Mouse (Mus musculus) C2C12 (cell line): ENCODE measurements at regions not wholly inside any gene's neighbourhood (a gene's known extent, or its start where the extent isn't known, plus 50 kb on each side); places are given as distances from the start of the nearest gene placed in this dataset.

ENCODE experiments used
- CTCF ChIP-seq: IDR thresholded peaks from one replicate; pipeline ENCODE4 v1.5.1; 2011; ENCODE audit not compliant: control insufficient read depth, insufficient read depth, insufficient read length
- FOSL1 ChIP-seq: IDR thresholded peaks from one replicate; pipeline ENCODE4 v1.8.0; 2011; ENCODE audit warnings: mild to moderate bottlenecking, low read length; ENCODE audit not compliant: poor library complexity, insufficient read depth, severe bottlenecking

DNA sequence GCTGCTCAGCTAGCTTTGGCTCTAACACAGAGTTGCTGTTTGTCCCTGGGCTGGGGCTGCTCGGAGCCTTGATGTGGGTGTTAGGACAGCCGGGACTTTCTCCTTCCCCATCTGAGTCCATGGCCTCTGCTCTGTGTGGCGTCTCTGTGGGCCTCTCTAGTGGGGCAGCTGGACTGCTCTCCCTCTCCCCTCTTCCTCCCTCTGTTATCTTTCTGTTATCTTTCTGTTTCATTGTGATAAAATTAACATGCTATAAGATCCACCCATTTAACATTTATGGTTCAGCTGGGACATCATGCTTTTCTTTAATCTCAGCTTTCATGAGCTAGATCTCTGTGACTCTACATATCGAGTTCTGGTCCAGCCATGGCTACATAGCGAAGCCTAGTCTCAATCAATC, 105.9 kb upstream of the Max start:
- TF ChIP-seq CTCF (no peak), FOSL1 (no peak)
